Mouse (Mus musculus) heart, adult 9 months (tissue): Measurements from ENCODE around the gene Hoxa7.

ENCODE experiments used
- DNase-seq, 2 experiments: peaks; one replicate each; pipeline ENCODE4 v3.0.0; 2022; ENCODE audit warnings: low spot score in 2 of 2

Hoxa7 gene

GRCm38 (mm10) chr6:52213119-52213986, 8.3 kb downstream of the Hoxa7 start, which contains the start of the genes Hoxa3 and Gm28308:
Hoxa3 (minus strand) TSS chr6:52213336.
Gm28308 (minus strand) TSS chr6:52213339.
- no peak for DNase-seq

DNA sequence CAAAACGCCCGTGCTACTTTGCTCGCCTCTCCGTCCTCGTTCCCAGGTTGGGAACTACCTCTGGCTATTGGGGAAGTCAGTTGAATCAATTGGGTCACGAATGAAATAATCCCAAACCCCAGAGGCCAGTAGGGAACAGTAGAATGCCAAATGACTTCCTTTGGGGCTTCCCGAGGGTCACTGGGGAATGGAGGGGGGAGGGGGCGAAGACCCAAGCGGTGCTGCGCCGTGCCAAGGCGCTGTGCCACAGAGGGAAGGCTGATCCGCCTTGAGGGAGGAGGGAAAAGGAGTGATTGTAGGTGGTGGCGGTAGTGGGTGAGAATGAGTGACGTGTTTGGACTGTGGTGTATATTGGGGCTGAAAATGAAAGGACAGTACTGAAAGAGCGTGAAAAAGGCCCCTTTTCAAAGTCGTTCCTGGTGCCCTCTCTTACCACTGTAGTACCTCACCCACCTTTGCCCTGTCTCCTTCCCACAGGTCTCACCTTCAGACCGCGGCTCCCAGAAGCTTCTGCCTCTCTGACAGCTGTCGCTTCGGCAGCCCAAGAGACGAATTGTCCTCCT, 9.0 kb downstream of the Hoxa7 start:
- DNase-seq, result no peak

DNA sequence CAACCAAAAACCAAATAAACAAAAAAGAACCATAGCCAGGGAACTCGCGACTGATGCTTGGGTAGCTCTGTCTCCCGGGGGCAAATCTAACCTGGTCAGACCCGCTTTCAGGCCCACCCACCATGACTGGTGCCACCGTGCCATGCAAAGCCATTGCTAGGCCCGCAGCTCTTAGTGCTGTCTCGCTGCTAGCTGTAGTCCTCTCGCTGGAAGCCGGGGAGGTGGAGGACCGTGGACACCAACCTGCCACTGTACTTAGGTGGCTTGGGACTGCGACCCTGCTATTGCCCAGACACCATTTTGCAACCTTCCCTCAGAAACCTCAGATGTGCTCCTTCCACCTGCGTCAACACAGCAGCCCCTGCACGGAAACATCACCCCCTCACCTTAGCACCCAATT, 9.7 kb downstream of the Hoxa7 start:
- DNase-seq, result no peak

DNA sequence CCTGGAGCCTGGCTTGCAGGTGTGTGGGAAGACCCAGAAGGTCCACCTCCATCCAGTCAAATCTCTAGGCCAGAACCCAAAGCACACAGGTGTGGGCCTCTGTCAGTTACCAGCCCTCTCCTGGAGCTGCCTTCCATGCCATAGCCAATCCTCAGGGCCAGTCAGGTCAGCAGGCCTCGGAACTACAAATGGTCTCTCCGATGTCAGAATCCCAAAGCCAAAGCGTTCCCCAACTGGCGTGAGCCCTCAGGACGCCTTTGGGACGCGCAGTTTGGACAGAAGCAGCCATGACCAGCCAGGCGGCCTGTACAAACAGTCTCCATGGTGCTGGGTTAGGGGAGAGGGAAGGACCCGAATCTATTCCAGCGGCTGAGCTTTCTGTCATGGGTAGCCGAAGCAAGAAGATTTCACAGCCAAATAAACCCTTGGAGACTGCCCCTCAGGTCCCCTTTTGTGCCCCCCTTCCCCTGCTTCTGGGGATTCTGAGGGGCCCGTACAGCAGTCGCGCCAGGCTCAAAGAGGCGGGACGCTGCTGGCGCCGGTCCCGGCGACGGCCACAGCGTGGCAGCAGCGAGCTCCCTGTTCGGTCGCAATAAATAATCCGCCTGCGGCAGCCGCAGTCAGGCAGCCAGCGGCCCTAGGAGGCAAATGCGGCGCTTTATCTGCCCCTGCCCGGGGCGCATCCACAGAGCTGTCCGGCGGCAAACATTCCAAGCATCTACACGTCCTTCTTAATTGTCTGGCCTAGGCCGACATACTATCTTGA, 10.3 kb downstream of the Hoxa7 start:
- peak; percentile 33 to 58 for DNase-seq

DNA sequence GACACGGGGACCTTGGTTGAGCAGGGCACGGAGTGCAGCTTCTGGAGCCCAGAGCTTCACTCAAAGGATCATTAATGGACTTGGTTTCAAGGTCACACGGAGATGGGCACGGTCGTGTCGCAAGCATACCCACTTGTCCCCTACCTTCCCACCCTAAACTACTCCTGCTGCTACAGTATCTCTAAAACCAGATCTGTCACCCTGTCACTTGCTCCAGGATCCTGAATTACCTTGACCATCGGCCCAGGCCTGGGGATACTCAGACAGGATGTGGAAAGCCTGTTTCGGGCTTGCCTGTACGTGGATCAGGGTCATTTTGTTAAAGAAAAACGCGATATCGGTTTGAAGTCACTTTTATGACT, 12.0 kb downstream of the Hoxa7 start:
- DNase-seq, result no peak

GRCm38 (mm10) chr6:52208868-52209684, 12.6 kb downstream of the Hoxa7 start:
- no peak for DNase-seq

DNA sequence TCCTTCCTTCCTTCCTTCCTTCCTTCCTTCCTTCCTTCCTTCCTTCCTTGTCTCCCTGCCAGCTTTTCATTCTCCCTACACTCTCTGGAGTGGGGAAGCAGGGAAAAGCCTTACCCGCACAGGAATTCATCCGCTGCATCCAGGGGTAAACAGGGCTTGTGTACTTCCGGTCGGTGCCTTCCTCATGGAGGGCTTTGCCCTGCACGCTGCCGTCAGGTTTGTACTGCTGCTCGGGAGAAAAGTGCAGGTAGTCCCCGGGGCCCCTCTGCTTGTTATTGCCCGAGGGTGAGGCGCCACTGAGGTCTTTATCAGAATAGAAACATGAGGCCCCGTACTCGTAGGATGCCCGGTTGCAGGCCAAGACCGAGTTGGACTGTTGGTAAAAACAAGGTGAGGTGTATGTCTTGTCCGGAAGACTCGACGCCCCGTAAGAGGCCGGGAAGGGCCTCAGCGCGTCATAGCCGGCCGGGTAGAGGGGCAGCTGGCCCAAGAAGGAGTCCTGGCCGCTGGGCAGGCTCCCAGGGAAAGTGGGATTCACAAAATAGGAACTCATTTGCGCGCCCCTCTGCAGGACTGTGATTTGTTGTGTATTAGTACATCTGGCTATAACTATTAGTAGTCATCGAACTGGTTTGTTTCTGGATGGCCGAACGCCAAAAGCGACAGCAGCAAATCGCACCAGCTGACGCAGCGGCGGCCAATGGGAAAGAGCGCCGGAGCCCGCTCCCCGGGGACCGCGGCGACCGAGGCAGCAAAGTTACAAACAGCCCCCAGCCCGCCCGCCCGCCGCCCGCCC, 13.4 kb downstream of the Hoxa7 start, which contains the start of gene Hoxa6:
Hoxa6 (minus strand) TSS at position 651 of the 796 bp plus-strand sequence.
- DNase-seq, result no peak

GRCm38 (mm10) chr6:52207684-52207976, 14.0 kb downstream of the Hoxa7 start:
- DNase-seq, result no peak

GRCm38 (mm10) chr6:52206882-52207683, 14.6 kb downstream of the Hoxa7 start:
- no peak for DNase-seq

- DNase-seq, result no peak
Observed at GRCm38 (mm10) chr6:52205638-52206621, 15.7 kb downstream of the Hoxa7 start.

DNA sequence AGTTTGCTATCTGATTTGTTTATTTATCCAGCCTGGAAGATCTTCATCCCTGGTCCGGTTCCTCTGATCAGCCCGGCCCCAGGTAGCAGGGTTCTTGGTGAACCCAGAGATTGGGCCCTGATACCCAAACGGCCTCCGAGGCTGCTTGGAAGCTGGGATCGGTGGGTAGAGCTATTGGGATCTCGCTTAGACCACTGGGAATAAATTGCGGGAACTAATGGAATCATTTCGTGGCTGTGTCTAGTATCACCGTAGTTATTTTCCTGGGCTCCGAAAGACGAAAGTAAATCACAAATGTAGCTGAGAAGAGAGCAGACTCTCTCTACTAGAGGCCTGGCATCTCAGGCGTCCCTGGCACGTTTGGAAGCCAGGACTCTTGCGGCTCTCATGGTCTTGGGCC, 16.4 kb downstream of the Hoxa7 start:
- DNase-seq, result no peak

GRCm38 (mm10) chr6:52204050-52204752, 17.5 kb downstream of the Hoxa7 start, which contains the start of gene Hoxa5:
Hoxa5 (minus strand) TSS chr6:52204587.
- DNase-seq, result peak; percentile 50 to 66

- DNase-seq, result no peak
Observed at GRCm38 (mm10) chr6:52203371-52204049, 18.1 kb downstream of the Hoxa7 start.

GRCm38 (mm10) chr6:52203121-52203370, 18.6 kb downstream of the Hoxa7 start:
- DNase-seq, result no peak

- DNase-seq, result no peak
Observed at GRCm38 (mm10) chr6:52202362-52203120, 19.1 kb downstream of the Hoxa7 start.

- DNase-seq, result no peak
Observed at GRCm38 (mm10) chr6:52201269-52201668, 20.4 kb downstream of the Hoxa7 start.

DNA sequence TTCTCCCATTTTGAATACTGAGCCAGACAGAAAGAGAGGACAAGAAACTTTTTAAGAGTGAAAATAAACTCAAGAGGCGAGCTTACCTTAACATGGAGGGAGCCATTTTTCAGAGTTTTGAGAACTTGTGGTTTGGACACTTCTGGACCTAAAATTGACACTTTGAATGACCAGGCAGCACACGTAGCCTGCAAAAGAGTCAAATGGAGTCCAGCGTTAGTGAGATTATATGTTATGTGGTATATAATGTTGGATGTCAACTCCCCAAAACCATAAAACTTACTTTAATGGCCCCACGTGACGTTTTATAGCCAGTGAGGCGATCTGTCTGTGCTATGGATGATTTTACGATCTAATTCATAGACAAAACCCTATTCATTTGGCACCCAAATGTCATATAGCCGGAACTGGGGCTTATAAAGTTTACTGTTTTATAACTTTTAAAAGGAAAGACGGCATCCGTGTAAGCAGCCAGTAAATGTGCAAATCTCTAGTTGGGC, 20.9 kb downstream of the Hoxa7 start:
- no peak for DNase-seq
